In genomic region chr8:22264787-22265186, GRCm38 (mm10) we compare ENCODE assay signal across 20 mouse cellular contexts. TPM values are rescaled to one million over a fixed set of nuclear protein-coding genes. Genes with fewer than 3 reads are reported as not detected.
DNase-seq lines count a peak whose midpoint lies in the region; ATAC-seq and TF ChIP-seq lines count a peak whose summit lies in the region.
"Had no signal": no experiment of that assay in that cellular context is flagged by ENCODE, and none has a peak within 500 bp of the region (broad histone marks: within the 10 kb centered on the region; RNA-seq: fewer than 3 reads in every experiment).

No protein-coding gene starts in this region.

- no peak for TF ChIP-seq CTCF in brain, embryonic 14.5 days (IDR thresholded peaks at IDR 0.05; ENCODE audit: borderline replicate concordance, extremely low read depth, insufficient read depth, insufficient read length)

- no peak for ATAC-seq in limb, embryonic 15.5 days (ENCODE audit: insufficient number of reproducible peaks, low FRiP score, low TSS enrichment, low read depth)
- no peak for ATAC-seq in hindbrain, embryonic 11.5 days (ENCODE audit: low FRiP score)
- ATAC-seq: activated CD4-positive, CD25-positive, alpha-beta regulatory T cell, adult 4 months had no signal

- H3K4me2 ChIP-seq in limb, embryonic 15.5 days, result no peak overlapping the region
- H3K4me2 ChIP-seq in hindbrain, embryonic 11.5 days (replicated peaks; ENCODE audit: low read depth, low read length), result no peak overlapping the region
- H3K4me2 ChIP-seq: forebrain, embryonic 12.5 days; liver, embryonic 13.5 days had no signal

- peaks cover 8% of the 10 kb centered on the region; the same call in 1 of the 2 replicates for H3K4me1 ChIP-seq in limb, embryonic 15.5 days
- no peaks in the 10 kb centered on the region for H3K4me1 ChIP-seq in hindbrain, embryonic 11.5 days (replicated peaks; ENCODE audit: control insufficient read depth, insufficient read depth, low read length)
- H3K4me1 ChIP-seq: embryonic facial prominence, embryonic 10.5 days had no signal

- no peaks in the 10 kb centered on the region for H3K9me3 ChIP-seq in limb, embryonic 15.5 days
- H3K9me3 ChIP-seq in hindbrain, embryonic 11.5 days (ENCODE audit: control insufficient read depth, low read length), result no peaks in the 10 kb centered on the region
- H3K9me3 ChIP-seq: embryonic facial prominence, embryonic 10.5 days; forebrain, embryonic 12.5 days; liver, embryonic 13.5 days had no signal

- intact Hi-C loops in left cerebral cortex, postnatal 4 days (cut with DNase I), result no loop called here
- intact Hi-C loops in left cerebral cortex, postnatal 36 days (cut with DNase I), result no loop called here

- TF ChIP-seq POLR2A in brain, embryonic 14.5 days (IDR thresholded peaks at IDR 0.05; ENCODE audit: borderline replicate concordance, extremely low read depth, insufficient read depth, insufficient read length, poor library complexity, severe bottlenecking), result no peak

- H3K27ac ChIP-seq in limb, embryonic 15.5 days, result peak overlapping the region; percentile 34
- H3K27ac ChIP-seq in hindbrain, embryonic 11.5 days (ENCODE audit: low read depth, low read length), result no peak overlapping the region
- H3K27ac ChIP-seq: embryonic facial prominence, embryonic 10.5 days; forebrain, embryonic 12.5 days; kidney, postnatal 0 days; liver, embryonic 13.5 days had no signal

- no peaks in the 10 kb centered on the region for H3K36me3 ChIP-seq in limb, embryonic 15.5 days
- no peaks in the 10 kb centered on the region for H3K36me3 ChIP-seq in hindbrain, embryonic 11.5 days (ENCODE audit: control insufficient read depth, insufficient read depth, low read length)
- H3K36me3 ChIP-seq: embryonic facial prominence, embryonic 10.5 days; forebrain, embryonic 12.5 days; G1E; liver, embryonic 13.5 days had no signal

- no peak overlapping the region for H3K4me3 ChIP-seq in limb, embryonic 15.5 days
- H3K4me3 ChIP-seq in hindbrain, embryonic 11.5 days (ENCODE audit: low read depth, low read length), result no peak overlapping the region
- H3K4me3 ChIP-seq: embryonic facial prominence, embryonic 10.5 days; forebrain, embryonic 12.5 days; liver, embryonic 13.5 days; megakaryocyte, embryonic 14.5 days; myocyte had no signal

- DNase-seq in cerebellum, postnatal 10 days, result peak; percentile 14 to 45
- no peak for DNase-seq in cerebellum, adult 9-10 months
- DNase-seq in left cerebral cortex, postnatal 4 days, result peak; percentile 17
- DNase-seq in left cerebral cortex, postnatal 36 days (ENCODE audit: low spot score in 2 of 2), result no peak
- peak; percentile 54 for DNase-seq in brain, embryonic 14.5 days (ENCODE audit: low read depth)
- no peak for DNase-seq in hindbrain, embryonic 11.5 days (ENCODE audit: low spot score)
- DNase-seq in spleen, postnatal 4 days (ENCODE audit: low spot score in 2 of 2), result no peak
- DNase-seq: cerebellum, adult 11-12 months; heart, postnatal 36 days; liver, embryonic 13.5 days; spleen, adult 18-20 months had no signal

- WGBS in limb, embryonic 15.5 days, result 51% methylated on average over 6 of the region's 6 CpGs
- 93% methylated on average over 6 of the region's 6 CpGs for WGBS in hindbrain, embryonic 11.5 days

- H3K9ac ChIP-seq in limb, embryonic 15.5 days, result no peak overlapping the region
- H3K9ac ChIP-seq in hindbrain, embryonic 11.5 days (ENCODE audit: low read depth, low read length), result no peak overlapping the region
- H3K9ac ChIP-seq: forebrain, embryonic 12.5 days; liver, embryonic 13.5 days had no signal

- H3K27me3 ChIP-seq in limb, embryonic 15.5 days, result no peaks in the 10 kb centered on the region
- no peaks in the 10 kb centered on the region for H3K27me3 ChIP-seq in hindbrain, embryonic 11.5 days (ENCODE audit: control insufficient read depth, insufficient read depth, low read length)
- H3K27me3 ChIP-seq: forebrain, embryonic 12.5 days; liver, embryonic 13.5 days; megakaryocyte, embryonic 14.5 days had no signal

RNA-seq across cellular contexts. Expression of gene Tpte, which starts 18.5 kb away (rescaled TPM):
- total RNA-seq in left cerebral cortex, postnatal 4 days (2021), result not detected
- total RNA-seq in left cerebral cortex, postnatal 36 days (2021), result not detected
- 0.03 TPM in 1 of 2 replicates, not detected in the other for polyA plus RNA-seq in brain, embryonic 14.5 days (2012; rRNA removed)
- not detected in 2 replicates for polyA plus RNA-seq in limb, embryonic 15.5 days (2015; fragmentation: Nextera tagmentation; extraction: Ambion mirVana)
- not detected in 2 replicates for polyA plus RNA-seq in hindbrain, embryonic 11.5 days (2014; fragmentation: Nextera tagmentation; extraction: Ambion mirVana)
- total RNA-seq: granulocyte monocyte progenitor cell, adult 5-6 weeks; heart, postnatal 36 days had no signal
- polyA plus RNA-seq: activated CD4-positive, CD25-positive, alpha-beta regulatory T cell, adult 4 months; embryonic facial prominence, embryonic 10.5 days; G1E; kidney, postnatal 0 days; liver, embryonic 13.5 days; myocyte had no signal

RNA-seq across cellular contexts. Expression of gene Thsd1, which starts 37.7 kb away (rescaled TPM):
- total RNA-seq in left cerebral cortex, postnatal 4 days (2021), result 1 to 10 TPM; 5.5 to 6.6 TPM
- total RNA-seq in left cerebral cortex, postnatal 36 days (2021), result 1 to 10 TPM; 3.4 to 3.9 TPM
- 7.3 and 8.8 TPM in 2 replicates for polyA plus RNA-seq in brain, embryonic 14.5 days (2012; rRNA removed)
- polyA plus RNA-seq in limb, embryonic 15.5 days (2015; fragmentation: Nextera tagmentation; extraction: Ambion mirVana), result 16.1 and 17.5 TPM in 2 replicates
- 8.8 and 10.8 TPM in 2 replicates for polyA plus RNA-seq in hindbrain, embryonic 11.5 days (2014; fragmentation: Nextera tagmentation; extraction: Ambion mirVana)
- polyA plus RNA-seq: G1E had no signal

Comparison
In these comparisons a context has a peak if more than half of its experiments do, and no peak if none do; other contexts are left out.
1. DNase-seq: peak in cerebellum, postnatal 10 days (2 of 2), left cerebral cortex, postnatal 4 days (single experiment) and brain, embryonic 14.5 days (single experiment); none in cerebellum, adult 9-10 months (single experiment), left cerebral cortex, postnatal 36 days (0 of 2), hindbrain, embryonic 11.5 days (single experiment) and spleen, postnatal 4 days (0 of 2).